Mouse (Mus musculus) thymus, adult 2 months (tissue): ENCODE results near the gene Tmem204.

Experiments used
- CTCF ChIP-seq: fragments of 200-500 bp; IDR thresholded peaks from 2 replicates; pipeline ENCODE4 v1.5.1; 2012; ENCODE audit warnings: mild to moderate bottlenecking, control low read depth, low read length, moderate library complexity, borderline replicate concordance; ENCODE audit not compliant: control insufficient read depth, poor library complexity, insufficient read depth; ENCODE audit errors: extremely low read depth
- POLR2A ChIP-seq: fragments of 200-500 bp; IDR thresholded peaks from 2 replicates; pipeline ENCODE4 v1.6.1; 2012; ENCODE audit warnings: mild to moderate bottlenecking, low read length, control low read depth, moderate library complexity; ENCODE audit not compliant: control insufficient read depth, poor library complexity, insufficient read depth; ENCODE audit errors: extremely low read depth

- no peak for TF ChIP-seq CTCF
- no peak for TF ChIP-seq POLR2A
These were observed 38.5 kb downstream of the Tmem204 start for GRCm38 (mm10) chr17:25044879-25045278.
